Mouse (Mus musculus): Measurements from ENCODE around the gene Ttl. TPM values are rescaled to one million over a fixed set of nuclear protein-coding genes. Genes with fewer than 3 reads are reported as not detected.
A peak's percentile ranks its signal among the peaks of the same experiment; 100 is the strongest.

The Ttl gene
- polyA plus RNA-seq, 1 experiment: 2.1 TPM

DNA sequence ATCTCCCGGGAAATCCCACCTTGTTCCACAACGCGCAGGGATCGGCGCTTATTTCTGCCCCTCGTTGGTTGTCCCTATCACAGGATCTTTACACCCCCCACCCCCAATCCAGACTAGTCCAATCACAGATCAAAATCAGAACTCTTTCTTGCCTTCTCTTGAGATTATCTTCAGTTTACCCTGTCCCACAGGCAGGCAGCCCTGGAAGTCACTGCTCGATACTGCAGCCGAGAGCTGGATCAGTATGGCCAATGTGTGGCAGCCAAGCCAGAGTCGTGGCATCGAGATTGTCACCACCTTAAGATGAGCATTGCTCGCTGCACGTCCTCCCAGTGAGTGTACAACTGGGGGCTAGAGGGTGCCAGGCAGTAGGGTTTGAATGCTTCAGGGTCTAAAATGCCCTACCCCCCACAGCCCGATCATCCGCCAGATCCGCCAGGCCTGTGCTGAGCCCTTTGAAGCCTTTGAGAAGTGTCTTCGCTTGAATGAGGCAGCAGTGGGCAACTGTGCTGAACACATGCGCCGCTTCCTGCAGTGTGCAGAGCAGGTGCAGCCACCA, 64.3 kb downstream of the Ttl start:
- TF ChIP-seq POLR2A (IDR thresholded peaks at IDR 0.05; ENCODE audit: low read depth, low read length): no peak
- no peak for TF ChIP-seq CTCF (IDR thresholded peaks at IDR 0.05; ENCODE audit: extremely low read depth, insufficient read depth, insufficient read length, insufficient replicate concordance)
- peaks cover 21% of the 10 kb centered on the region for H3K36me3 ChIP-seq (ENCODE audit: control insufficient read depth, insufficient read depth, low read length)
- peak; percentile 26 to 52 for DNase-seq (ENCODE audit: low read depth in 1 of 2, low spot score in 2 of 2)
- WGBS: 27% methylated on average over 18 of the region's 18 CpGs
- H3K4me1 ChIP-seq (ENCODE audit: control insufficient read depth, insufficient read depth, insufficient read length): peaks cover 10% of the 10 kb centered on the region; the same call in 1 of the 2 replicates
- H3K27me3 ChIP-seq (ENCODE audit: control insufficient read depth, insufficient read depth, low read length): no peaks in the 10 kb centered on the region
- peak overlapping the region; percentile 70 for H3K4me3 ChIP-seq (ENCODE audit: extremely low read depth, insufficient read depth, insufficient read length)
- peak overlapping the region; percentile 92 for H3K27ac ChIP-seq (ENCODE audit: insufficient read depth, low read length)

DNA sequence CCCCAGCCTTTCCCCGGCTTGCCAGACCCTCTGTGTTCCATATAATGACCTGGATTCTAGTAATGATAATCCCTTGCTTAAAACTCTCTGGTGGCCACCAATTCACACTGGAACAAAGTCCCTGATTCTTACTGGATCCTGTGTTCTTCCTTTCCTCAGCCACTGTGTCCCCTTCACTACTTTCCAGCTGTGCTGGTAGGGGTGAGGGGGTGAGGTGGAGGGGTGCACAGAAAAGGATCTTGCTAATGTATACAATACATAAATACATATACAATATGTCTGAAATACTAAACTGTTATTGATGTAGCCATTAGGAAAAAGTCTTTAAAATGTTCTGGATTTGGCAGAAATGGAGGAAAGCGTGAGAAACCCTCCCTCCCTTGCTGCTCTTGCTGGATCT, 65.0 kb downstream of the Ttl start:
- H3K4me3 ChIP-seq (ENCODE audit: extremely low read depth, insufficient read depth, insufficient read length): no peak overlapping the region
- H3K4me1 ChIP-seq (ENCODE audit: control insufficient read depth, insufficient read depth, insufficient read length): peaks cover 10% of the 10 kb centered on the region; the same call in 1 of the 2 replicates
- no peaks in the 10 kb centered on the region for H3K27me3 ChIP-seq (ENCODE audit: control insufficient read depth, insufficient read depth, low read length)
- WGBS: 95% methylated on average over 2 of the region's 2 CpGs
- peaks cover 15% of the 10 kb centered on the region for H3K36me3 ChIP-seq (ENCODE audit: control insufficient read depth, insufficient read depth, low read length)
- H3K27ac ChIP-seq (ENCODE audit: insufficient read depth, low read length): no peak overlapping the region
- TF ChIP-seq CTCF (IDR thresholded peaks at IDR 0.05; ENCODE audit: extremely low read depth, insufficient read depth, insufficient read length, insufficient replicate concordance) (no peak), POLR2A (IDR thresholded peaks at IDR 0.05; ENCODE audit: low read depth, low read length) (no peak)
- no peak for DNase-seq (ENCODE audit: low read depth in 1 of 2, low spot score in 2 of 2)

GRCm38 (mm10) chr2:129132231-129132630, 66.5 kb downstream of the Ttl start:
- no peak for DNase-seq (ENCODE audit: low read depth in 1 of 2, low spot score in 2 of 2)
- WGBS: 88% methylated on average over 7 of the region's 7 CpGs
- Histone ChIP-seq H3K4me3 (ENCODE audit: extremely low read depth, insufficient read depth, insufficient read length) (no peak overlapping the region), H3K27me3 (ENCODE audit: control insufficient read depth, insufficient read depth, low read length) (no peaks in the 10 kb centered on the region), H3K36me3 (ENCODE audit: control insufficient read depth, insufficient read depth, low read length) (peaks cover 15% of the 10 kb centered on the region), H3K4me1 (ENCODE audit: control insufficient read depth, insufficient read depth, insufficient read length) (peaks cover 10% of the 10 kb centered on the region; the same call in 1 of the 2 replicates), H3K27ac (ENCODE audit: insufficient read depth, low read length) (no peak overlapping the region)
- TF ChIP-seq CTCF (IDR thresholded peaks at IDR 0.05; ENCODE audit: extremely low read depth, insufficient read depth, insufficient read length, insufficient replicate concordance) (no peak), POLR2A (IDR thresholded peaks at IDR 0.05; ENCODE audit: low read depth, low read length) (no peak)

- WGBS: 96% methylated on average over 14 of the region's 14 CpGs
- H3K27me3 ChIP-seq (ENCODE audit: control insufficient read depth, insufficient read depth, low read length): no peaks in the 10 kb centered on the region
- H3K4me3 ChIP-seq (ENCODE audit: extremely low read depth, insufficient read depth, insufficient read length): no peak overlapping the region
- peaks cover 15% of the 10 kb centered on the region for H3K36me3 ChIP-seq (ENCODE audit: control insufficient read depth, insufficient read depth, low read length)
- H3K4me1 ChIP-seq (ENCODE audit: control insufficient read depth, insufficient read depth, insufficient read length): peaks cover 10% of the 10 kb centered on the region; the same call in 1 of the 2 replicates
- DNase-seq (ENCODE audit: low read depth in 1 of 2, low spot score in 2 of 2): no peak
- peak overlapping the region; percentile 21; the same call in 1 of the 2 replicates for H3K27ac ChIP-seq (ENCODE audit: insufficient read depth, low read length)
- TF ChIP-seq POLR2A (IDR thresholded peaks at IDR 0.05; ENCODE audit: low read depth, low read length) (no peak), CTCF (IDR thresholded peaks at IDR 0.05; ENCODE audit: extremely low read depth, insufficient read depth, insufficient read length, insufficient replicate concordance) (no peak)
These were observed 67.5 kb downstream of the Ttl start for GRCm38 (mm10) chr2:129133006-129133805.

DNA sequence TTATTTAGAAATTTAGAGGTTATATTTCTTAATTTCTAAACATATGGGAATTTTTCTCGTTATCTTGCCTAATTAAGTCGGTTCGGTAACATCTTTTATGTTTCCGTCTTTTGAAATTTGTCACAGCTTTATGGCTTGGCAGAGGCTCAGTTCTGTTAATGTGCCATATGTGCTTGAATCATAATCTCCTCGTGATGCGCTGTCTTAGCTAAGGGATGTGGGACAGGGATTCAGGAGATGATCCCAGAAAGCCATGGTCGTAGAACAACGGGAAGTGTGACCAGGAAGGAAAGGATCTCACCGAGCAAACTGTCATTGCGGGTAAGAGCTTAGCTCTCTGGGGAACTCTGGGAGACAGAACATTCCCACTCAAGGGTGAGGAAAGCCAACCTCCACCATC, 74.2 kb downstream of the Ttl start:
- TF ChIP-seq POLR2A (IDR thresholded peaks at IDR 0.05; ENCODE audit: low read depth, low read length) (no peak), CTCF (IDR thresholded peaks at IDR 0.05; ENCODE audit: extremely low read depth, insufficient read depth, insufficient read length, insufficient replicate concordance) (no peak)
- Histone ChIP-seq H3K36me3 (ENCODE audit: control insufficient read depth, insufficient read depth, low read length) (no peaks in the 10 kb centered on the region), H3K27ac (ENCODE audit: insufficient read depth, low read length) (no peak overlapping the region), H3K27me3 (ENCODE audit: control insufficient read depth, insufficient read depth, low read length) (no peaks in the 10 kb centered on the region), H3K4me3 (ENCODE audit: extremely low read depth, insufficient read depth, insufficient read length) (no peak overlapping the region), H3K4me1 (ENCODE audit: control insufficient read depth, insufficient read depth, insufficient read length) (no peaks in the 10 kb centered on the region)
- 86% methylated on average over 10 of the region's 10 CpGs for WGBS
- DNase-seq (ENCODE audit: low read depth in 1 of 2, low spot score in 2 of 2): no peak

Other genes starting within 250 kb of the Ttl start
- 5.6 and 5.9 TPM in 2 replicates for gene Tmem87b, start 247.8 kb upstream of the Ttl start, polyA plus RNA-seq (2012; rRNA removed)
- 0.28 and 0.31 TPM in 2 replicates for gene Fbln7, start 203.0 kb upstream of the Ttl start, polyA plus RNA-seq (2012; rRNA removed)
- gene Zc3h8, start 121.9 kb upstream of the Ttl start, polyA plus RNA-seq (2012; rRNA removed): 0.63 and 1.0 TPM in 2 replicates
- 1.4 TPM in 2 replicates for gene Zc3h6, start 98.5 kb upstream of the Ttl start, polyA plus RNA-seq (2012; rRNA removed)
- gene Gm10762, start 98.2 kb upstream of the Ttl start, polyA plus RNA-seq (2012; rRNA removed): 2.7 and 3.1 TPM in 2 replicates
- 0.01 TPM in 1 of 2 replicates, not detected in the other for gene Vinac1, start 17.8 kb upstream of the Ttl start, polyA plus RNA-seq (2012; rRNA removed)
- 22.2 and 23.9 TPM in 2 replicates for gene Polr1b, start 35.1 kb downstream of the Ttl start, polyA plus RNA-seq (2012; rRNA removed)
- 17.8 and 20.4 TPM in 2 replicates for gene Chchd5, start 63.8 kb downstream of the Ttl start, polyA plus RNA-seq (2012; rRNA removed)
- 29.9 and 34.8 TPM in 2 replicates for gene Slc20a1, start 132.8 kb downstream of the Ttl start, polyA plus RNA-seq (2012; rRNA removed)
- 0.77 and 0.84 TPM in 2 replicates for gene Ckap2l, start 231.3 kb downstream of the Ttl start, polyA plus RNA-seq (2012; rRNA removed)
- gene Il1a, start 244.0 kb downstream of the Ttl start, polyA plus RNA-seq (2012; rRNA removed): 0.99 and 1.3 TPM in 2 replicates

Data from spleen, adult 2 months (tissue).